Mouse (Mus musculus) natural killer cell, adult 2 months (primary cell): ENCODE measurements at regions not wholly inside any gene's neighbourhood (a gene's known extent, or its start where the extent isn't known, plus 50 kb on each side); places are given as distances from the start of the nearest gene placed in this dataset.
A peak's percentile ranks its signal among the peaks of the same experiment; 100 is the strongest.
"Not testable (repeated sequence)": the region's sequence is repeated elsewhere in the genome, so short reads cannot be mapped to it uniquely, and the experiment has no call there.

Source experiments
- DNase-seq, 2 experiments: peaks; one replicate each; pipeline ENCODE4 v3.0.0; 2022; ENCODE audit warnings: low spot score in 2 of 2

GRCm38 (mm10) chr6:69516226-69516625, 1275.8 kb downstream of the Rpia start:
- not testable (repeated sequence) for DNase-seq

GRCm38 (mm10) chr6:69507995-69508394, 1284.0 kb downstream of the Rpia start:
- DNase-seq = no peak

DNA sequence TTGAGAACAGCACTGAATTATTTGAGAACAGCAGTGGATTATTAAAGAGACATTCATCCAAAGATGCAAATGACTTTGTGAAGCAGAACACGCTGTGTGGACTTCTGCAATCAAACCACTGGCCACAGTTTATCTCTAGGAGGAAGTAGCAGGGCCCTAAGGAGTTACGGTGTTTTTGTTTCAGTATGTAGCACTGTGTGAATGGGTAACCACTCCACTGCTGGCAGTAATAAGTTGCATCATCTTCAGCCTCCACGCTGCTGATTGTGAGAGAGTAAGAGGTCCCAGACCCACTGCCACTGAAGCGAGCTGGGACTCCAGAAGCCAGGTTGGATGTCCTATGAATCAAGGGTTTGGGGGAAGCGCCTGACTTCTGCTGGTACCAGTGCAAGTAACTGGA, 1292.0 kb downstream of the Rpia start:
- peak in 1 of 2 experiments; percentile 12 for DNase-seq
